Mouse (Mus musculus) heart, adult 2 months (tissue): Measurements from ENCODE around the gene Wfdc5.

ENCODE experiments used
- EP300 ChIP-seq: fragments of 200-500 bp; IDR thresholded peaks from 2 replicates; pipeline ENCODE4 v1.6.1; 2011; ENCODE audit warnings: low read depth, low read length, control low read depth; ENCODE audit not compliant: insufficient read depth
- POLR2A ChIP-seq: fragments of 200-500 bp; IDR thresholded peaks from 2 replicates; pipeline ENCODE4 v1.6.1; 2011; ENCODE audit warnings: mild to moderate bottlenecking, low read depth, low read length, control low read depth; ENCODE audit not compliant: insufficient read depth

GRCm38 (mm10) chr2:164174649-164175395 lies 7.7 kb downstream of the Wfdc5 start:
- TF ChIP-seq EP300 = no peak
- no peak for TF ChIP-seq POLR2A
